Mouse (Mus musculus) forebrain, embryonic 16.5 days (tissue): ENCODE results near the gene Lmf1. TPM values are rescaled to one million over a fixed set of nuclear protein-coding genes. Genes with fewer than 3 reads are reported as not detected.
A peak's percentile ranks its signal among the peaks of the same experiment; 100 is the strongest.

Experiments used
- ATAC-seq: fragments of 200-750 bp; cut with Nextera tagmentation; 2 replicates; pipeline ENCODE4 v1.8.0; 2017; ENCODE audit warnings: mild to moderate bottlenecking, moderate library complexity
- H3K27ac ChIP-seq: fragments of 300-500 bp; sonication (generic); 2 replicates; pipeline ENCODE4 v1.5.1; 2014; ENCODE audit warnings: low read length, control low read depth
- H3K27me3 ChIP-seq: fragments of 300-500 bp; sonication (generic); replicated peaks from 2 replicates; pipeline ENCODE4 v1.6.1; 2014; ENCODE audit warnings: low read length; ENCODE audit not compliant: control insufficient read depth, insufficient read depth
- H3K36me3 ChIP-seq: fragments of 300-500 bp; sonication (generic); 2 replicates; pipeline ENCODE4 v1.6.1; 2014; ENCODE audit not compliant: control insufficient read depth, insufficient read depth
- H3K4me1 ChIP-seq: fragments of 300-500 bp; sonication (generic); replicated peaks from 2 replicates; pipeline ENCODE4 v1.6.1; 2014; ENCODE audit warnings: low read length; ENCODE audit not compliant: control insufficient read depth, insufficient read depth
- H3K4me2 ChIP-seq: fragments of 300-500 bp; sonication (generic); 2 replicates; pipeline ENCODE4 v1.6.1; 2014; ENCODE audit warnings: mild to moderate bottlenecking, low read length, control low read depth
- H3K4me3 ChIP-seq: fragments of 300-500 bp; sonication (generic); replicated peaks from 2 replicates; pipeline ENCODE4 v1.5.1; 2014; ENCODE audit warnings: mild to moderate bottlenecking, low read length, control low read depth
- H3K9ac ChIP-seq: fragments of 300-500 bp; sonication (generic); replicated peaks from 2 replicates; pipeline ENCODE4 v1.6.1; 2014; ENCODE audit warnings: low read depth, low read length, control low read depth
- H3K9me3 ChIP-seq: fragments of 300-500 bp; sonication (generic); 2 replicates; pipeline ENCODE4 v1.6.1; 2016; ENCODE audit warnings: low read length; ENCODE audit not compliant: control insufficient read depth
- WGBS: fragments of 180-500 bp; shearing (Covaris S2); extraction: QIAGEN DNeasy Blood & Tissue Kit; methylation state at CpG from one replicate; pipeline ENCODE4 v1.1.7; 2014; 5-methylcytosine and 5-hydroxymethylcytosine counted together
- polyA plus RNA-seq: library from polyadenylated mRNA; unstranded; fragments of >200 nt; fragmentation: Nextera tagmentation; extraction: Ambion mirVana; gene quantifications from 2 replicates; pipeline ENCODE4 v1.2.1, GENCODE M21; 2015

Gene Lmf1
- polyA plus RNA-seq = 18.3 and 19.4 TPM in 2 replicates

GRCm38 (mm10) chr17:25578920-25579319 is at the start of gene Lmf1:
TSS of gene Lmf1 (plus strand) at chr17:25579085.
- ATAC-seq = peak; percentile 98
- Histone ChIP-seq H3K9ac (peak within 1 kb of the TSS; percentile 81), H3K4me3 (peak within 1 kb of the TSS; percentile 72), H3K27me3 (no peaks in the 10 kb centered on the region), H3K36me3 (no peaks in the 10 kb centered on the region), H3K4me2 (peak within 1 kb of the TSS; percentile 66), H3K4me1 (peaks cover 21% of the 10 kb centered on the region), H3K9me3 (no peaks in the 10 kb centered on the region), H3K27ac (peak within 1 kb of the TSS; percentile 60)
- WGBS = 0% methylated on average over 31 of the region's 31 CpGs

GRCm38 (mm10) chr17:25530357-25531022 is 48.4 kb upstream of the Lmf1 start:
- no peaks in the 10 kb centered on the region for H3K36me3 ChIP-seq
- no peaks in the 10 kb centered on the region for H3K27me3 ChIP-seq
- H3K27ac ChIP-seq = no peak overlapping the region
- ATAC-seq = no peak; the same call in 1 of the 2 replicates
- WGBS = 57% methylated on average over 8 of the region's 8 CpGs
- no peak overlapping the region for H3K9ac ChIP-seq
- no peak overlapping the region for H3K4me3 ChIP-seq
- no peak overlapping the region for H3K4me2 ChIP-seq
- H3K9me3 ChIP-seq = no peaks in the 10 kb centered on the region
- no peaks in the 10 kb centered on the region for H3K4me1 ChIP-seq

- peak overlapping the region; percentile 70 for H3K27ac ChIP-seq
- no peak overlapping the region for H3K4me3 ChIP-seq
- no peaks in the 10 kb centered on the region for H3K36me3 ChIP-seq
- H3K27me3 ChIP-seq = no peaks in the 10 kb centered on the region
- peak overlapping the region; percentile 12; the same call in 1 of the 2 replicates for H3K9ac ChIP-seq
- ATAC-seq = peak; percentile 77
- H3K4me1 ChIP-seq = peaks cover 12% of the 10 kb centered on the region
- 5% methylated on average over 27 of the region's 27 CpGs for WGBS
- H3K9me3 ChIP-seq = no peaks in the 10 kb centered on the region
- H3K4me2 ChIP-seq = peak overlapping the region; percentile 30
Observed at GRCm38 (mm10) chr17:25538945-25539875, 39.7 kb upstream of the Lmf1 start.

- Histone ChIP-seq H3K9me3 (no peaks in the 10 kb centered on the region), H3K36me3 (no peaks in the 10 kb centered on the region), H3K27me3 (no peaks in the 10 kb centered on the region), H3K9ac (no peak overlapping the region), H3K27ac (no peak overlapping the region), H3K4me2 (no peak overlapping the region), H3K4me1 (peaks cover 12% of the 10 kb centered on the region), H3K4me3 (no peak overlapping the region)
- 86% methylated on average over 5 of the region's 5 CpGs for WGBS
- ATAC-seq = no peak
Observed at GRCm38 (mm10) chr17:25540731-25541130, 38.2 kb upstream of the Lmf1 start.

- 94% methylated on average over 4 of the region's 4 CpGs for WGBS
- no peaks in the 10 kb centered on the region for H3K9me3 ChIP-seq
- no peak for ATAC-seq
Observed at GRCm38 (mm10) chr17:25541768-25542167, 37.1 kb upstream of the Lmf1 start.

GRCm38 (mm10) chr17:25547026-25547425 is 31.9 kb upstream of the Lmf1 start:
- Histone ChIP-seq H3K27ac (no peak overlapping the region), H3K4me1 (no peaks in the 10 kb centered on the region), H3K27me3 (no peaks in the 10 kb centered on the region), H3K36me3 (no peaks in the 10 kb centered on the region), H3K4me3 (no peak overlapping the region), H3K9me3 (no peaks in the 10 kb centered on the region), H3K9ac (no peak overlapping the region), H3K4me2 (no peak overlapping the region)
- WGBS = 39% methylated on average over 3 of the region's 3 CpGs
- ATAC-seq = no peak

More at GRCm38 (mm10) chr17:25541768-25542167, 37.1 kb upstream of the Lmf1 start:
- Histone ChIP-seq H3K9ac (no peak overlapping the region), H3K4me3 (no peak overlapping the region), H3K27ac (no peak overlapping the region), H3K36me3 (no peaks in the 10 kb centered on the region), H3K27me3 (no peaks in the 10 kb centered on the region), H3K4me2 (no peak overlapping the region), H3K4me1 (peaks cover 12% of the 10 kb centered on the region)

- no peak for ATAC-seq
- WGBS = 81% methylated on average over 5 of the region's 5 CpGs
- H3K27ac ChIP-seq = no peak overlapping the region
Observed at GRCm38 (mm10) chr17:25550020-25550419, 28.9 kb upstream of the Lmf1 start.

GRCm38 (mm10) chr17:25551313-25551712 is 27.6 kb upstream of the Lmf1 start:
- no peak for ATAC-seq
- WGBS = 90% methylated on average over 11 of the region's 11 CpGs
- no peak overlapping the region for H3K4me2 ChIP-seq
- no peaks in the 10 kb centered on the region for H3K27me3 ChIP-seq
- H3K4me3 ChIP-seq = no peak overlapping the region
- H3K27ac ChIP-seq = no peak overlapping the region
- H3K4me1 ChIP-seq = peaks cover 8% of the 10 kb centered on the region
- no peaks in the 10 kb centered on the region for H3K9me3 ChIP-seq
- H3K9ac ChIP-seq = no peak overlapping the region
- no peaks in the 10 kb centered on the region for H3K36me3 ChIP-seq

More at GRCm38 (mm10) chr17:25550020-25550419, 28.9 kb upstream of the Lmf1 start:
- Histone ChIP-seq H3K4me2 (no peak overlapping the region), H3K4me3 (no peak overlapping the region), H3K9me3 (no peaks in the 10 kb centered on the region), H3K27me3 (no peaks in the 10 kb centered on the region), H3K4me1 (no peaks in the 10 kb centered on the region), H3K36me3 (no peaks in the 10 kb centered on the region), H3K9ac (no peak overlapping the region)

- H3K4me3 ChIP-seq = no peak overlapping the region
- H3K36me3 ChIP-seq = no peaks in the 10 kb centered on the region
- WGBS = 80% methylated on average over 3 of the region's 3 CpGs
- H3K9ac ChIP-seq = no peak overlapping the region
- no peak for ATAC-seq
- no peak overlapping the region for H3K4me2 ChIP-seq
- no peak overlapping the region for H3K27ac ChIP-seq
- no peaks in the 10 kb centered on the region for H3K27me3 ChIP-seq
- H3K4me1 ChIP-seq = peaks cover 25% of the 10 kb centered on the region
- no peaks in the 10 kb centered on the region for H3K9me3 ChIP-seq
Observed at GRCm38 (mm10) chr17:25555159-25555558, 23.7 kb upstream of the Lmf1 start.
